Mouse (Mus musculus) hindbrain, embryonic 15.5 days (tissue): ENCODE measurements around the gene Cdip1. TPM values are rescaled to one million over a fixed set of nuclear protein-coding genes. Genes with fewer than 3 reads are reported as not detected.

Experiments
- ATAC-seq: fragments of 200-750 bp; cut with Nextera tagmentation; 2 replicates; pipeline ENCODE4 v1.8.0; 2017; ENCODE audit warnings: low read depth, moderate number of reproducible peaks, moderate TSS enrichment; ENCODE audit not compliant: low FRiP score
- H3K27ac ChIP-seq: fragments of 300-500 bp; sonication (generic); replicated peaks from 2 replicates; pipeline ENCODE4 v1.5.1; 2015; ENCODE audit warnings: mild to moderate bottlenecking, inconsistent platforms
- H3K27me3 ChIP-seq: fragments of 300-500 bp; sonication (generic); 2 replicates; pipeline ENCODE4 v1.6.1; 2015; ENCODE audit warnings: control low read depth, inconsistent platforms
- H3K36me3 ChIP-seq: fragments of 300-500 bp; sonication (generic); 2 replicates; pipeline ENCODE4 v1.6.1; 2015; ENCODE audit warnings: control low read depth, inconsistent platforms
- H3K4me1 ChIP-seq: fragments of 300-500 bp; sonication (generic); replicated peaks from 2 replicates; pipeline ENCODE4 v1.6.1; 2015; ENCODE audit warnings: control low read depth, inconsistent platforms
- H3K4me2 ChIP-seq: fragments of 300-500 bp; sonication (generic); 2 replicates; pipeline ENCODE4 v1.6.1; 2015; ENCODE audit warnings: moderate library complexity, mild to moderate bottlenecking, inconsistent platforms
- H3K4me3 ChIP-seq: fragments of 300-500 bp; sonication (generic); 2 replicates; pipeline ENCODE4 v1.5.1; 2015; ENCODE audit warnings: mild to moderate bottlenecking, inconsistent platforms
- H3K9ac ChIP-seq: fragments of 300-500 bp; sonication (generic); 2 replicates; pipeline ENCODE4 v1.6.1; 2015; ENCODE audit warnings: inconsistent platforms
- H3K9me3 ChIP-seq: fragments of 300-500 bp; sonication (generic); 2 replicates; pipeline ENCODE4 v1.6.1; 2016; ENCODE audit warnings: control low read depth, inconsistent platforms
- WGBS: fragments of 180-500 bp; shearing (Covaris S2); methylation state at CpG from one replicate; pipeline ENCODE4 v1.1.7; 2015; 5-methylcytosine and 5-hydroxymethylcytosine counted together
- polyA plus RNA-seq: library from polyadenylated mRNA; unstranded; fragments of >200 nt; fragmentation: Nextera tagmentation; extraction: Ambion mirVana; gene quantifications from 2 replicates; pipeline ENCODE4 v1.2.1, GENCODE M21; 2015

Cdip1 gene
- polyA plus RNA-seq, 1 experiment from 2014 or later: 134 TPM

GRCm38 (mm10) chr16:4726528-4727128, 63.5 kb downstream of the Cdip1 start:
- Histone ChIP-seq H3K27ac (peak overlapping the region; percentile 83), H3K4me3 (peak overlapping the region; percentile 98), H3K4me2 (peak overlapping the region; percentile 88), H3K9ac (peak overlapping the region; percentile 95), H3K27me3 (no peaks in the 10 kb centered on the region), H3K9me3 (no peaks in the 10 kb centered on the region), H3K36me3 (no peaks in the 10 kb centered on the region), H3K4me1 (peaks cover 24% of the 10 kb centered on the region)
- under 1% methylated on average over 35 of the region's 40 CpGs for WGBS
- peak; percentile 14 for ATAC-seq

DNA sequence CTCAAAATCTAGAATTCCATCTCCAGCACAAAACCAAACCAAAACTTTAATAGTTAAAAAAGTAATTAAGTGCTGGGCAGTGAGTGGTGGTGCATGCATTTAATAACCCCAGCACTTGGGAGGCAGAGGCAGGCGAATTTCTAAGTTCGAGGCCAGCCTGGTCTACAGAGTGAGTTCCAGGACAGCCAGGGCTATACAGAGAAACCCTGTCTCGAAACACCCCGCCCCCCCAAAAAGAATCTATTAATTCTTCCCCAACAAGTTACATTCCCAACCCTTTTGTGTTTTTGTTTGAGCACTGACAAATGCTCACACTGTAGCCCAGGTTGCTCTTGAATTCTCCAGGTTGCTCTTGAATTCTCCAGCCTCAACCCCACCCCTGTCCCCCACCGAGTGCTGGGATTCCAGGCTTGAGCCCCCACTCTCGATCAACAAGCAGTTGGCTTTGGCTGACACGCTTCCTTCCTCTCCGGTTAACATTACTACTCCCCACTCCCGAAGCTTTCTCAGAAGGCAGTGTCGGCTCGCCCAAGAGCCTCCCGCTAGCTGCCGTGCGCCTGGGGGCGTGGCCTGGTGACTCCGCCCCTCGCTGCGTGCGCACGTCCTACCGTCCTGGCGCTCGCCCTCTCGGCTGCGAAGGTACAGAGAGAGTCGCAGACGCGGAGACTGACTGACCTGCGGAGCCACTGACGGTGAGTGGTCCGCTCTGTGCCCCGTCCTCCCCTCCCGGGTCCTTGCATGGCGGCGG, 64.1 kb downstream of the Cdip1 start, which contains the start of gene Hmox2:
Gene Hmox2, plus strand, starts transcription at position 582 of the 748 bp plus-strand sequence.
- Histone ChIP-seq H3K27me3 (no peaks in the 10 kb centered on the region), H3K9me3 (no peaks in the 10 kb centered on the region), H3K27ac (peak within 1 kb of the TSS; percentile 83), H3K36me3 (no peaks in the 10 kb centered on the region), H3K9ac (peak within 1 kb of the TSS; percentile 95), H3K4me1 (peaks cover 20% of the 10 kb centered on the region), H3K4me3 (peak within 1 kb of the TSS; percentile 98), H3K4me2 (peak within 1 kb of the TSS; percentile 88)
- WGBS: 5% methylated on average over 35 of the region's 35 CpGs
- peak; percentile 96 for ATAC-seq

DNA sequence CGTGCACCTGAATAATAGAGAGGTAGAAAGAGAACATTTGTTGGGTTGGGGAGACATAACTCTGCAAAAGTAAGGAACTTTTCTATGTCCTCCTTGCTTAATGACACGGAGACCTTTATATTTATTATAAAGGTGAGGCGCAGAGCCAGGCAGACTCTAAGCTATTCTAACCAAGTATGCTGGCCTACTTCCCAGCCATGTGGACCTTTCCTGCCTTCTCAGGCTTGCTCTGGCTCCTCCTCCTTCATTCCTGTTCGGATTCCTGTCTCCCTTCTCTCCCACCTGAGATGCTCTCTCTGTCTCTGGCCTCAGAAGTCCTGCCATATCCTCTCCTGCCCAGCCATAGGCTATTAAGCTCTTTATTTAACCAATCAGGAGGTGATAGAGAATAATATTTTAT, 64.8 kb downstream of the Cdip1 start:
- no peak overlapping the region for H3K27ac ChIP-seq
- WGBS: 85% methylated on average over 4 of the region's 4 CpGs
- H3K4me1 ChIP-seq: peaks cover 17% of the 10 kb centered on the region
- H3K9me3 ChIP-seq: no peaks in the 10 kb centered on the region
- H3K36me3 ChIP-seq: no peaks in the 10 kb centered on the region
- no peaks in the 10 kb centered on the region for H3K27me3 ChIP-seq
- H3K4me3 ChIP-seq: no peak overlapping the region
- no peak for ATAC-seq
- H3K4me2 ChIP-seq: no peak overlapping the region
- no peak overlapping the region for H3K9ac ChIP-seq

- no peaks in the 10 kb centered on the region for H3K9me3 ChIP-seq
- no peak overlapping the region for H3K9ac ChIP-seq
- 72% methylated on average over 3 of the region's 3 CpGs for WGBS
- no peaks in the 10 kb centered on the region for H3K27me3 ChIP-seq
- no peaks in the 10 kb centered on the region for H3K36me3 ChIP-seq
- H3K4me3 ChIP-seq: no peak overlapping the region
- peaks cover 19% of the 10 kb centered on the region for H3K4me1 ChIP-seq
- no peak overlapping the region for H3K27ac ChIP-seq
- ATAC-seq: no peak
- H3K4me2 ChIP-seq: no peak overlapping the region
These were observed 67.2 kb downstream of the Cdip1 start for GRCm38 (mm10) chr16:4722915-4723209.

- ATAC-seq: no peak
- H3K9ac ChIP-seq: no peak overlapping the region
- no peaks in the 10 kb centered on the region for H3K27me3 ChIP-seq
- no peak overlapping the region for H3K4me2 ChIP-seq
- H3K36me3 ChIP-seq: no peaks in the 10 kb centered on the region
- peaks cover 19% of the 10 kb centered on the region for H3K4me1 ChIP-seq
- no peak overlapping the region for H3K4me3 ChIP-seq
- 81% methylated on average over 7 of the region's 7 CpGs for WGBS
- no peak overlapping the region for H3K27ac ChIP-seq
- no peaks in the 10 kb centered on the region for H3K9me3 ChIP-seq
These were observed 67.8 kb downstream of the Cdip1 start for GRCm38 (mm10) chr16:4722128-4722914.

DNA sequence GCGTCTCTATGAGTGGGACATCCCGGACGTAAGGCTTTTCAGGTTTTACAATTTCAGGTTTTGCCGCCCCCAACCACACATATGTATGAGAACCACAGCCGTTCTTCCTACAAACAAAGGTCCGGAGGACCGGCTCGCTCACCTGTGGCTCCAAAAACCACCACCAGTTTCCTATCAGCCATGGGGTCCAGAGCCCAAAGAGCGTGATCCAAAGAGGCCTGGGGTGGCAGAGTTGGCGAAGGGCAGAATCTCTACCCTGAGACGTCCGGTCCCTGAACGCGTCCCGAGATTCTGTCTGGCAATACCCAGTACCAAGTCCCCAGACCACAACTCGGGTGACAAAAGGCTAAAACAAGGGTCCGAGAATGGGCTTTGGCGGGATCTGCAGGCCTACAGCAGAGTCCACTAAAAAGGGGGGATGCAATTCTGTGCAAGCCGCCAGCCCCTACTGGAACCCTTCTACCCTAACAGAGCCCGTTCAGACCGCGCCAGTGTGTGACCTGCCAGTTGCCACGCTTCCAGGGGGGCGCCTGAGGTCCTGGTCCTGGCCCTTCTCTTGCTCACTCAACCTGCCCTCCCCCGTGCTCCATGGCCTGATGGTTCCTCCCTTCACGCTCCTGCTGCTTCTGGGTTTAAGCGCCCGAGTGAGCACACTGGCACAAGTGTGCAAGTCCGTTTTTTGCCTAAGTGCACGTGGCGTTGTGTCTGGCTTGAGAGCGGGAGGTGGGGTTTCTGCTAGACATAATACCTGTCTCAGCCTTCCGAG, 71.2 kb downstream of the Cdip1 start, which contains the start of gene Nmral1:
Gene Nmral1, minus strand, starts transcription at position 604 of the 766 bp plus-strand sequence.
- peak within 1 kb of the TSS; percentile 73 for H3K4me3 ChIP-seq
- peaks cover 12% of the 10 kb centered on the region; the same call in 1 of the 2 replicates for H3K4me1 ChIP-seq
- peak; percentile 92 for ATAC-seq
- peak within 1 kb of the TSS; percentile 86 for H3K27ac ChIP-seq
- no peaks in the 10 kb centered on the region for H3K27me3 ChIP-seq
- 10% methylated on average over 33 of the region's 33 CpGs for WGBS
- no peaks in the 10 kb centered on the region for H3K9me3 ChIP-seq
- peak within 1 kb of the TSS; percentile 64 for H3K9ac ChIP-seq
- peaks cover 10% of the 10 kb centered on the region for H3K36me3 ChIP-seq
- peak within 1 kb of the TSS; percentile 67 for H3K4me2 ChIP-seq

DNA sequence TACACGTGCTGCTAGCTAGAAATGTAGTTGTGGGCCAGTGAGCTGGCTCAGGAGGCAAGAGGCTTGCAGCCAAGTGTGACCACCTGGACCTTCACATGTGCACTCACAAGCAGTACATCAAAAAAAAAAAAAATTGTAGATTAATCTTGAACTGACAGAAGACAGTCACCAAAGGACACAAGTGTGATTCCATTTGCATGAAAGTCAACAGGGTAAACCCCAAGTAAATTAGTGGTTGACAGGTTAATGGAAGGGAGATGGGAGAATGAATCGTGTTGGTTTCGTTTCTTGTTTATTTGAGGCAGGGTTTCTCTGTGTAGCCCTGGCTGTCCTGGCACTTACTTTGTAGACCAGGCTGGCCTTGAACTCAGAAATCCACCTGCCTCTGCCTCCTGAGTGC, 72.2 kb downstream of the Cdip1 start:
- peak overlapping the region; percentile 64; the same call in 1 of the 2 replicates for H3K9ac ChIP-seq
- H3K4me1 ChIP-seq: peaks cover 12% of the 10 kb centered on the region; the same call in 1 of the 2 replicates
- H3K9me3 ChIP-seq: no peaks in the 10 kb centered on the region
- H3K27ac ChIP-seq: no peak overlapping the region
- H3K4me2 ChIP-seq: peak overlapping the region; percentile 67
- 59% methylated on average over 3 of the region's 3 CpGs for WGBS
- peaks cover 18% of the 10 kb centered on the region for H3K36me3 ChIP-seq
- no peak for ATAC-seq
- H3K27me3 ChIP-seq: no peaks in the 10 kb centered on the region
- peak overlapping the region; percentile 73 for H3K4me3 ChIP-seq

DNA sequence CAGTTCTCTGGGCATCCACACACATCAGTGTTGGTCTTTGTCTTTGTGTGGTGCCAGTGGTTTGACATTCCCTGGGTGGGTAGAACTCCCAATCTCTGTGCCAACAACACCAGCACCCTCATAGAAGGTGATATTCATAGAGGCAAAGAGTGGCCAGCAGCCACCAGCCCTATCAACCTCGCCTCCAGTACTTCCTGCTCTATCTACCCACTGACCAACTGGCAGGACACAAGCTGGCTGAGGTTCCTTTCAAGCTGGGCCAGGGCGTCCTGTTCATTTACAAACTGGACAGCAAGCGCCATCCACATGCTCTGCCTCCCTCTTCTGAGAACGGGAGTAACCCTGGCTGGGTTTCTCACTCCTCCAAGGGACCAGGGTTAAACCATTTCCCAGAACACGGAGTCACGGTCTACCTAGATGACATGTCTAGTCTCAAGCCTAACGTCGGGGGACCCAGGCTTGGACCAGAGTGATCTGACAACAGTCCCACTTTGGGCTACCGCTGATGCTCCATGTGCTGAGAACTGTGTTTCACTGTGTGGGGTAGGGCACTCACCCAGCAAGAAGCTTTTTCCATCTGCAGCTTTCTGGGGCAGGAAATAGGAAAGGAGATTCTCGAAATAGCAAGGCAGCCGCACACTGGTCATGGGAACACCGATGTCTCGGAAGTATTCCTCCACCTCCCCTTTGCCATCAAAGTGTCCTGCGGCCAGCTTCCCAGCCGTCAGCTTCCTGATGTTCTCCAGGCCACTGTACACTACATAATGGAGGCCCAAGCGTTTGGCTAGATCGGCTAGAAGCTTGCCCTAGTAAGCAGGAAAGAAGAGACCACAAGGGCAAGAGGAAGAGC, 76.0 kb downstream of the Cdip1 start:
- Histone ChIP-seq H3K9me3 (no peaks in the 10 kb centered on the region), H3K27ac (no peak overlapping the region), H3K9ac (no peak overlapping the region), H3K4me1 (peaks cover 9% of the 10 kb centered on the region; the same call in 1 of the 2 replicates), H3K36me3 (peaks cover 28% of the 10 kb centered on the region), H3K4me2 (no peak overlapping the region), H3K4me3 (no peak overlapping the region), H3K27me3 (no peaks in the 10 kb centered on the region)
- WGBS: 91% methylated on average over 17 of the region's 17 CpGs
- no peak for ATAC-seq

- WGBS: 89% methylated on average over 4 of the region's 4 CpGs
These were observed 78.9 kb downstream of the Cdip1 start for GRCm38 (mm10) chr16:4711173-4711572.

DNA sequence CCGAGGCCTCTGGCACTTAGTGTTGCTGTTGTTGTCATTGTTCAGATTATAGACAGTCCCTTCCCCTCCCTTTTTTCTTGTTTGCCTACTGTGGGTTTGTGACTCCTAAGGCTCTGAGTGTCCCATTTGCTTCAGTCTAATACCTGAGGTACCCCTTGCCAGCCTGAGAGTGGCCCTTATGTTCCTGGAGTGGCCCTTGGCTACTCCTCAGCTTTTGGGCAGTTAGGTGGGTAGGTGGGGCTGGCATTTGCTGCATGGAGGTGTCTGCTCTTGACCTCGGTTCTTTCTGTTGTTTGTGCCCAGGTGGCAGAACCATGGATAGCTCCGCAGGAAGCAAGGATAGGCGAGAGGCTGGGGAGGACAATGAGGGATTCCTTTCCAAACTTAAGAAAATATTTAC, 84.6 kb downstream of the Cdip1 start:
- 78% methylated on average over 4 of the region's 4 CpGs for WGBS
- peaks cover 63% of the 10 kb centered on the region for H3K36me3 ChIP-seq
- H3K9ac ChIP-seq: no peak overlapping the region
- no peak overlapping the region for H3K4me3 ChIP-seq
- no peak overlapping the region for H3K4me2 ChIP-seq
- no peaks in the 10 kb centered on the region for H3K4me1 ChIP-seq
- no peak overlapping the region for H3K27ac ChIP-seq
- H3K9me3 ChIP-seq: no peaks in the 10 kb centered on the region
- no peaks in the 10 kb centered on the region for H3K27me3 ChIP-seq
- ATAC-seq: no peak

More at GRCm38 (mm10) chr16:4711173-4711572, 78.9 kb downstream of the Cdip1 start:
- Histone ChIP-seq H3K27me3 (no peaks in the 10 kb centered on the region), H3K9me3 (no peaks in the 10 kb centered on the region), H3K4me2 (no peak overlapping the region), H3K27ac (no peak overlapping the region), H3K4me3 (no peak overlapping the region), H3K36me3 (peaks cover 47% of the 10 kb centered on the region), H3K9ac (no peak overlapping the region), H3K4me1 (no peaks in the 10 kb centered on the region)
- ATAC-seq: no peak

DNA sequence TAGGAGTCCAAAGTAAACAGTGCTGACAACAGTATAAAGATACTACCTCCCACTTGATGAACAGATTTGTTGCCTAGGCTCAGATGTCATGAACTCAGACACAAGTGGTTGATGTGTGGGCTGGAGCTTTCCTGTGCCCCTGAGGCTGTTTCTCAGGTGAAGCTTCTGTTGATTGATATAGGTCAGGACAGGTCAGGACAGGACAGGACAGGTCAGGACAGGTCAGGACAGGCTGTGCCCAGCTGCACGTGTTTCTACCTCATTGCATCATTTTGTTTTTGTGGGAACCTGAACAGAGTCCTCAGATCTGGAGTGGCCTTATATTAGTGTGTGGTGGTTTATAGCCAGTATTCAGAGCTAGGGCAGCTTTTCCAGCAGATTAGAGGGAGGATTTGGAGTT, 87.4 kb downstream of the Cdip1 start:
- Histone ChIP-seq H3K27ac (no peak overlapping the region), H3K4me3 (no peak overlapping the region), H3K4me2 (no peak overlapping the region), H3K9ac (no peak overlapping the region), H3K4me1 (no peaks in the 10 kb centered on the region), H3K36me3 (peaks cover 82% of the 10 kb centered on the region), H3K27me3 (no peaks in the 10 kb centered on the region), H3K9me3 (no peaks in the 10 kb centered on the region)
- ATAC-seq: no peak
- 66% methylated on average over 1 of the region's 1 CpGs for WGBS
